Mouse (Mus musculus): ENCODE results near the gene Atg101. TPM values are rescaled to one million over a fixed set of nuclear protein-coding genes. Genes with fewer than 3 reads are reported as not detected.
A peak's percentile ranks its signal among the peaks of the same experiment; 100 is the strongest.

Atg101 gene
- total RNA-seq, 2 experiments from 2014 or later, result 45.5 to 53.6 TPM

GRCm38 (mm10) chr15:101253886-101254795 is 29.9 kb upstream of the Atg101 start, which contains the start of gene Nr4a1:
Gene Nr4a1, plus strand, starts transcription at chr15:101254269.
- DNase-seq (ENCODE audit: low spot score in 2 of 2), result peak; percentile 82 to 84

- DNase-seq (ENCODE audit: low spot score in 2 of 2), result no peak
These were observed 28.1 kb upstream of the Atg101 start for GRCm38 (mm10) chr15:101255842-101256462.

- DNase-seq (ENCODE audit: low spot score in 2 of 2), result no peak
These were observed 27.4 kb upstream of the Atg101 start for GRCm38 (mm10) chr15:101256463-101257206.

GRCm38 (mm10) chr15:101258420-101258819 is 25.7 kb upstream of the Atg101 start:
- no peak for DNase-seq (ENCODE audit: low spot score in 2 of 2)

GRCm38 (mm10) chr15:101259922-101260321 is 24.1 kb upstream of the Atg101 start:
- DNase-seq (ENCODE audit: low spot score in 2 of 2), result no peak

- no peak for DNase-seq (ENCODE audit: low spot score in 2 of 2)
These were observed 23.7 kb upstream of the Atg101 start for GRCm38 (mm10) chr15:101260387-101260786.

GRCm38 (mm10) chr15:101260874-101261622 is 23.0 kb upstream of the Atg101 start:
- DNase-seq (ENCODE audit: low spot score in 2 of 2), result no peak

GRCm38 (mm10) chr15:101262502-101262901 is 21.6 kb upstream of the Atg101 start:
- DNase-seq (ENCODE audit: low spot score in 2 of 2), result no peak

- DNase-seq (ENCODE audit: low spot score in 2 of 2), result peak; percentile 95 to 96
These were observed 17.7 kb upstream of the Atg101 start for GRCm38 (mm10) chr15:101266132-101266963.

GRCm38 (mm10) chr15:101267053-101268032 is 16.7 kb upstream of the Atg101 start:
- no peak for DNase-seq (ENCODE audit: low spot score in 2 of 2)

- DNase-seq (ENCODE audit: low spot score in 2 of 2), result no peak
These were observed 13.8 kb upstream of the Atg101 start for GRCm38 (mm10) chr15:101270101-101270820.

GRCm38 (mm10) chr15:101271107-101271506 is 13.0 kb upstream of the Atg101 start:
- no peak for DNase-seq (ENCODE audit: low spot score in 2 of 2)

- no peak for DNase-seq (ENCODE audit: low spot score in 2 of 2)
These were observed 12.6 kb upstream of the Atg101 start for GRCm38 (mm10) chr15:101271513-101271912.

- no peak for DNase-seq (ENCODE audit: low spot score in 2 of 2)
These were observed 9.7 kb upstream of the Atg101 start for GRCm38 (mm10) chr15:101274380-101274779.

- no peak for DNase-seq (ENCODE audit: low spot score in 2 of 2)
These were observed 6.6 kb upstream of the Atg101 start for GRCm38 (mm10) chr15:101277351-101277899.

GRCm38 (mm10) chr15:101278589-101278988 is 5.5 kb upstream of the Atg101 start:
- no peak for DNase-seq (ENCODE audit: low spot score in 2 of 2)

GRCm38 (mm10) chr15:101279430-101279999 is 4.6 kb upstream of the Atg101 start:
- DNase-seq (ENCODE audit: low spot score in 2 of 2), result no peak

Measured in left cerebral cortex, adult 18-20 months (tissue).